Mouse (Mus musculus): Measurements from ENCODE around the gene Impdh1. TPM values are rescaled to one million over a fixed set of nuclear protein-coding genes. Genes with fewer than 3 reads are reported as not detected.

Gene Impdh1
- polyA plus RNA-seq, 1 experiment from 2014 or later = 44.9 TPM

Small RNA genes lying within 50 kb of the gene (microRNA-seq; reads per million reads assigned to microRNA genes)
- not detected for gene Gm24303

Other genes starting within 250 kb of the Impdh1 start
- gene Lep, start 156.1 kb downstream of the Impdh1 start, polyA plus RNA-seq (2015; fragmentation: Nextera tagmentation; extraction: Ambion mirVana) = not detected in 2 replicates
- 46.1 and 48.8 TPM in 2 replicates for gene Rbm28, start 51.4 kb downstream of the Impdh1 start, polyA plus RNA-seq (2015; fragmentation: Nextera tagmentation; extraction: Ambion mirVana)
- 1.0 and 1.6 TPM in 2 replicates for gene Prrt4, start 36.8 kb downstream of the Impdh1 start, polyA plus RNA-seq (2015; fragmentation: Nextera tagmentation; extraction: Ambion mirVana)
- 30.2 and 33.2 TPM in 2 replicates for gene Hilpda, start 56.1 kb upstream of the Impdh1 start, polyA plus RNA-seq (2015; fragmentation: Nextera tagmentation; extraction: Ambion mirVana)
- 0.28 and 0.32 TPM in 2 replicates for gene Fam71f2, start 63.2 kb upstream of the Impdh1 start, polyA plus RNA-seq (2015; fragmentation: Nextera tagmentation; extraction: Ambion mirVana)
- 0.12 and 0.22 TPM in 2 replicates for gene Fam71f1, start 102.8 kb upstream of the Impdh1 start, polyA plus RNA-seq (2015; fragmentation: Nextera tagmentation; extraction: Ambion mirVana)
- gene Calu, start 131.7 kb upstream of the Impdh1 start, polyA plus RNA-seq (2015; fragmentation: Nextera tagmentation; extraction: Ambion mirVana) = 382 and 391 TPM in 2 replicates
- gene Opn1sw, start 172.1 kb upstream of the Impdh1 start, polyA plus RNA-seq (2015; fragmentation: Nextera tagmentation; extraction: Ambion mirVana) = 0.26 and 0.29 TPM in 2 replicates
- 22.5 and 22.6 TPM in 2 replicates for gene Ccdc136, start 179.9 kb upstream of the Impdh1 start, polyA plus RNA-seq (2015; fragmentation: Nextera tagmentation; extraction: Ambion mirVana)
- gene Flnc, start 216.9 kb upstream of the Impdh1 start, polyA plus RNA-seq (2015; fragmentation: Nextera tagmentation; extraction: Ambion mirVana) = 7.7 and 9.3 TPM in 2 replicates